Mouse (Mus musculus): ENCODE measurements around the gene Ang2.

- TF ChIP-seq E2F4 (IDR thresholded peaks at IDR 0.05; ENCODE audit: insufficient read depth) (no peak), TCF3 (IDR thresholded peaks at IDR 0.05; ENCODE audit: insufficient read length, low read depth) (no peak), TCF12 (IDR thresholded peaks at IDR 0.05; ENCODE audit: insufficient read depth, poor library complexity, severe bottlenecking) (no peak), CEBPB (IDR thresholded peaks at IDR 0.05; ENCODE audit: insufficient read depth, poor library complexity, severe bottlenecking) (no peak)
Measured at GRCm38 (mm10) chr14:51149164-51149563, 49.8 kb downstream of the Ang2 start.

All from myocyte (in vitro differentiated cells).